Mouse (Mus musculus): Measurements from ENCODE around the gene Arsb. TPM values are rescaled to one million over a fixed set of nuclear protein-coding genes. Genes with fewer than 3 reads are reported as not detected.

The Arsb gene
- polyA plus RNA-seq, 1 experiment: 19.1 TPM

- Histone ChIP-seq H3K27me3 (ENCODE audit: control insufficient read depth, insufficient read depth, low read length) (no peaks in the 10 kb centered on the region), H3K27ac (ENCODE audit: control insufficient read depth, insufficient read depth, low read length) (no peak overlapping the region), H3K4me3 (ENCODE audit: control insufficient read depth, insufficient read depth, low read length) (no peak overlapping the region), H3K4me1 (replicated peaks; ENCODE audit: control insufficient read depth, insufficient read depth, low read length) (no peaks in the 10 kb centered on the region), H3K36me3 (ENCODE audit: control insufficient read depth, insufficient read depth, low read length) (no peaks in the 10 kb centered on the region)
- DNase-seq: no peak
- TF ChIP-seq CTCF (IDR thresholded peaks at IDR 0.05; ENCODE audit: borderline replicate concordance, control insufficient read depth, extremely low read depth, insufficient read depth, low read length, poor library complexity): no peak
- TF ChIP-seq POLR2A (IDR thresholded peaks at IDR 0.05; ENCODE audit: control insufficient read depth, extremely low read depth, insufficient read depth, low read length, poor library complexity): no peak
- WGBS: 96% methylated on average over 2 of the region's 2 CpGs
These were observed 116.8 kb downstream of the Arsb start for GRCm38 (mm10) chr13:93888196-93888595.

- no peak for TF ChIP-seq POLR2A (IDR thresholded peaks at IDR 0.05; ENCODE audit: control insufficient read depth, extremely low read depth, insufficient read depth, low read length, poor library complexity)
- no peak for TF ChIP-seq CTCF (IDR thresholded peaks at IDR 0.05; ENCODE audit: borderline replicate concordance, control insufficient read depth, extremely low read depth, insufficient read depth, low read length, poor library complexity)
- no peaks in the 10 kb centered on the region for H3K27me3 ChIP-seq (ENCODE audit: control insufficient read depth, insufficient read depth, low read length)
- H3K4me3 ChIP-seq (ENCODE audit: control insufficient read depth, insufficient read depth, low read length): no peak overlapping the region
- 81% methylated on average over 3 of the region's 3 CpGs for WGBS
- no peak for DNase-seq
- H3K4me1 ChIP-seq (replicated peaks; ENCODE audit: control insufficient read depth, insufficient read depth, low read length): no peaks in the 10 kb centered on the region
- H3K27ac ChIP-seq (ENCODE audit: control insufficient read depth, insufficient read depth, low read length): no peak overlapping the region
- H3K36me3 ChIP-seq (ENCODE audit: control insufficient read depth, insufficient read depth, low read length): no peaks in the 10 kb centered on the region
These were observed 117.5 kb downstream of the Arsb start for GRCm38 (mm10) chr13:93888916-93889315.

- Histone ChIP-seq H3K27me3 (ENCODE audit: control insufficient read depth, insufficient read depth, low read length) (no peaks in the 10 kb centered on the region), H3K27ac (ENCODE audit: control insufficient read depth, insufficient read depth, low read length) (no peak overlapping the region), H3K4me3 (ENCODE audit: control insufficient read depth, insufficient read depth, low read length) (no peak overlapping the region), H3K36me3 (ENCODE audit: control insufficient read depth, insufficient read depth, low read length) (no peaks in the 10 kb centered on the region), H3K4me1 (replicated peaks; ENCODE audit: control insufficient read depth, insufficient read depth, low read length) (no peaks in the 10 kb centered on the region)
- WGBS: 96% methylated on average over 3 of the region's 3 CpGs
- DNase-seq: no peak
- TF ChIP-seq CTCF (IDR thresholded peaks at IDR 0.05; ENCODE audit: borderline replicate concordance, control insufficient read depth, extremely low read depth, insufficient read depth, low read length, poor library complexity) (no peak), POLR2A (IDR thresholded peaks at IDR 0.05; ENCODE audit: control insufficient read depth, extremely low read depth, insufficient read depth, low read length, poor library complexity) (no peak)
These were observed 118.6 kb downstream of the Arsb start for GRCm38 (mm10) chr13:93889991-93890390.

- no peak for DNase-seq
- no peaks in the 10 kb centered on the region for H3K4me1 ChIP-seq (replicated peaks; ENCODE audit: control insufficient read depth, insufficient read depth, low read length)
- no peaks in the 10 kb centered on the region for H3K36me3 ChIP-seq (ENCODE audit: control insufficient read depth, insufficient read depth, low read length)
- TF ChIP-seq CTCF (IDR thresholded peaks at IDR 0.05; ENCODE audit: borderline replicate concordance, control insufficient read depth, extremely low read depth, insufficient read depth, low read length, poor library complexity) (no peak), POLR2A (IDR thresholded peaks at IDR 0.05; ENCODE audit: control insufficient read depth, extremely low read depth, insufficient read depth, low read length, poor library complexity) (no peak)
- H3K27ac ChIP-seq (ENCODE audit: control insufficient read depth, insufficient read depth, low read length): no peak overlapping the region
- no peaks in the 10 kb centered on the region for H3K27me3 ChIP-seq (ENCODE audit: control insufficient read depth, insufficient read depth, low read length)
- H3K4me3 ChIP-seq (ENCODE audit: control insufficient read depth, insufficient read depth, low read length): no peak overlapping the region
- 95% methylated on average over 6 of the region's 6 CpGs for WGBS
These were observed 119.8 kb downstream of the Arsb start for GRCm38 (mm10) chr13:93891276-93891675.

- H3K27me3 ChIP-seq (ENCODE audit: control insufficient read depth, insufficient read depth, low read length): no peaks in the 10 kb centered on the region
- WGBS: 98% methylated on average over 7 of the region's 7 CpGs
- no peak overlapping the region for H3K4me3 ChIP-seq (ENCODE audit: control insufficient read depth, insufficient read depth, low read length)
- H3K27ac ChIP-seq (ENCODE audit: control insufficient read depth, insufficient read depth, low read length): no peak overlapping the region
- no peak for DNase-seq
- no peaks in the 10 kb centered on the region for H3K4me1 ChIP-seq (replicated peaks; ENCODE audit: control insufficient read depth, insufficient read depth, low read length)
- no peak for TF ChIP-seq POLR2A (IDR thresholded peaks at IDR 0.05; ENCODE audit: control insufficient read depth, extremely low read depth, insufficient read depth, low read length, poor library complexity)
- TF ChIP-seq CTCF (IDR thresholded peaks at IDR 0.05; ENCODE audit: borderline replicate concordance, control insufficient read depth, extremely low read depth, insufficient read depth, low read length, poor library complexity): no peak
- H3K36me3 ChIP-seq (ENCODE audit: control insufficient read depth, insufficient read depth, low read length): no peaks in the 10 kb centered on the region
These were observed 120.7 kb downstream of the Arsb start for GRCm38 (mm10) chr13:93892101-93892500.

GRCm38 (mm10) chr13:93894105-93894504 lies 122.7 kb downstream of the Arsb start:
- Histone ChIP-seq H3K27me3 (ENCODE audit: control insufficient read depth, insufficient read depth, low read length) (no peaks in the 10 kb centered on the region), H3K4me1 (replicated peaks; ENCODE audit: control insufficient read depth, insufficient read depth, low read length) (no peaks in the 10 kb centered on the region), H3K27ac (ENCODE audit: control insufficient read depth, insufficient read depth, low read length) (no peak overlapping the region), H3K4me3 (ENCODE audit: control insufficient read depth, insufficient read depth, low read length) (no peak overlapping the region), H3K36me3 (ENCODE audit: control insufficient read depth, insufficient read depth, low read length) (no peaks in the 10 kb centered on the region)
- WGBS: 22% methylated on average over 2 of the region's 2 CpGs
- no peak for TF ChIP-seq POLR2A (IDR thresholded peaks at IDR 0.05; ENCODE audit: control insufficient read depth, extremely low read depth, insufficient read depth, low read length, poor library complexity)
- TF ChIP-seq CTCF (IDR thresholded peaks at IDR 0.05; ENCODE audit: borderline replicate concordance, control insufficient read depth, extremely low read depth, insufficient read depth, low read length, poor library complexity): no peak
- no peak for DNase-seq

- 96% methylated on average over 2 of the region's 2 CpGs for WGBS
- no peak for TF ChIP-seq CTCF (IDR thresholded peaks at IDR 0.05; ENCODE audit: borderline replicate concordance, control insufficient read depth, extremely low read depth, insufficient read depth, low read length, poor library complexity)
- Histone ChIP-seq H3K4me3 (ENCODE audit: control insufficient read depth, insufficient read depth, low read length) (no peak overlapping the region), H3K4me1 (replicated peaks; ENCODE audit: control insufficient read depth, insufficient read depth, low read length) (no peaks in the 10 kb centered on the region), H3K27ac (ENCODE audit: control insufficient read depth, insufficient read depth, low read length) (no peak overlapping the region), H3K36me3 (ENCODE audit: control insufficient read depth, insufficient read depth, low read length) (no peaks in the 10 kb centered on the region), H3K27me3 (ENCODE audit: control insufficient read depth, insufficient read depth, low read length) (no peaks in the 10 kb centered on the region)
- no peak for DNase-seq
These were observed 124.0 kb downstream of the Arsb start for GRCm38 (mm10) chr13:93895430-93895829.

All from thymus, adult 2 months (tissue).